Mouse (Mus musculus): ENCODE measurements at regions not wholly inside any gene's neighbourhood (a gene's known extent, or its start where the extent isn't known, plus 50 kb on each side); places are given as distances from the start of the nearest gene placed in this dataset.

- no peak for TF ChIP-seq MYOD1 (IDR thresholded peaks at IDR 0.05; ENCODE audit: control insufficient read depth, insufficient read length, low read depth)
- TF ChIP-seq CTCF (IDR thresholded peaks at IDR 0.05; ENCODE audit: control insufficient read depth, insufficient read depth, insufficient read length): no peak
- no peak for TF ChIP-seq MYOG (IDR thresholded peaks at IDR 0.05; ENCODE audit: control insufficient read depth, extremely low read depth, insufficient read length)
- TF ChIP-seq MAX (IDR thresholded peaks at IDR 0.05): no peak
- TF ChIP-seq USF1 (IDR thresholded peaks at IDR 0.05; ENCODE audit: low read depth): no peak
- no peak for TF ChIP-seq CEBPB (IDR thresholded peaks at IDR 0.05; ENCODE audit: low read depth)
These were observed 282.8 kb downstream of the Efnb2 start for GRCm38 (mm10) chr8:8378248-8378647.

All from C2C12 (cell line).